Mouse (Mus musculus): Measurements from ENCODE around the gene Sidt2. TPM values are rescaled to one million over a fixed set of nuclear protein-coding genes. Genes with fewer than 3 reads are reported as not detected.

The Sidt2 gene
- polyA plus RNA-seq (2015; fragmentation: Nextera tagmentation; extraction: Ambion mirVana), result 44.7 and 50.0 TPM in 2 replicates

DNA sequence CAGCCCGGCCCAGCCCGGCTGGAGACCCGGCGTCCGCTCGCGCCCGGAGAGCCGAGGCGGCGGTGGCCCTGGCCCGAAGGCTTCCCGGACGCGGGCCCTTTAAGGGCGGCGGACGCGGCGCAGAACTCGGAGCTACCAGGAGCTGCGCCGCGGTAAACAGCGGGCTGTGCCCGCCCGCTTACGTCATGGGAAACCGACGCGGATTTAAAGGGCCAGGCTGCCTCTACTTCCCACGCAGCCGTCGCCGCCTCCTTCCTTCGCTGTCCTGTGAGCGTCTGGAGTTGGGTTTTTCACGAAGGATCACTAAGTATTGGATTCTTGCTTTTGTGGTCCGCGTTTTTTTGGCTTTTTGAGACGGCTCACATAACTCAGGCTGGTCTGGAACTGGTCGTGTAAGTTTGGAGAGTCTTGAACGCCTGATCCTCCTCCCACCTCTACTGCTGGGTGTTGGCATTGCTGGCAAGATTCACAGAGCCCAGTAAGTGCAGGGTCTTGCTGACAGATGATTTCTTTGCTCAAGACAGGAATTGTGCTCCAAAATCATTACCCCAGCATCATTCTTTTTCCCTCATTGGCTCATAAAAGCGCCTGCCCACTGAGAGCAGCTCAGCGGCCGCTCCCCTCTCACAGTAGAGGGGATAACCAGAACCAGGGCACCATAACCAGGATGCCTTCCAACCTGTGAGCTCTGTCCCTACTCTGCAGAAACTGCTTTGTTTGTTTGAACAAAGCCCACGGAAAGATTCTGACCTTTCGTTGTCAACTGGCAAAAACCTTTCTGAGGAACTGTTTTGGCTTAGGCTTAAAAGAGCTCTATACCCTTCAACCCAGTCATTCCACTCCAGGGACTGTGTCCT is at the start of gene Sidt2:
TSS of gene Sidt2 (minus strand) at position 152 of the 857 bp plus-strand sequence.
- Histone ChIP-seq H3K36me3 (ENCODE audit: control insufficient read depth, insufficient read depth, low read length) (peaks cover 6% of the 10 kb centered on the region; the same call in 1 of the 2 replicates), H3K9ac (ENCODE audit: low read depth, low read length) (peak within 1 kb of the TSS; percentile 93), H3K9me3 (replicated peaks; ENCODE audit: control insufficient read depth, low read length, poor library complexity, severe bottlenecking) (no peaks in the 10 kb centered on the region), H3K4me2 (ENCODE audit: low read length) (peak within 1 kb of the TSS; percentile 97), H3K27ac (ENCODE audit: low read length) (peak within 1 kb of the TSS; percentile 83), H3K4me3 (ENCODE audit: low read depth, low read length) (peak within 1 kb of the TSS; percentile 90), H3K27me3 (ENCODE audit: control insufficient read depth, insufficient read depth, low read depth, low read length) (no peaks in the 10 kb centered on the region), H3K4me1 (ENCODE audit: control insufficient read depth, insufficient read depth, low read length) (peaks cover 21% of the 10 kb centered on the region)
- 2% methylated on average over 37 of the region's 48 CpGs for WGBS
- peak; percentile 98 for ATAC-seq

DNA sequence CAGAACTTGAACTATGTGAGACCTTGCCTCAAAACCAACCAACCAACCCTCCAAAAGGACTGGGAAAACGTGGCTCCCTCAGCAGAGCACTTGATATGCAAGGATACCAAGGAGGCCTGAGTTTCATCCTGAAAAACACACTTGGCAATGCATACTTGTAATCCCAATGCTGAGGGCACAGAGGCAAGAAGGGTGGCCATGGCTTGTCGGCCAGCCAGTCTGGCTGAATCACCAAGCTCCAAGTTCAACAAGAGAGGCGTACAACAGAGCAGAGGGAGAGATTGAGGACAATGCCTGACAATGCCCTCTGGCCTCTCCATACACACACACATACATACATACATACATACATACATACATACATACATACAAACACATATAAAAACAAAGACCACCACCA is 49.5 kb upstream of the Sidt2 start:
- Histone ChIP-seq H3K4me1 (ENCODE audit: control insufficient read depth, insufficient read depth, low read length) (no peaks in the 10 kb centered on the region), H3K27me3 (ENCODE audit: control insufficient read depth, insufficient read depth, low read depth, low read length) (no peaks in the 10 kb centered on the region), H3K4me3 (ENCODE audit: low read depth, low read length) (no peak overlapping the region), H3K36me3 (ENCODE audit: control insufficient read depth, insufficient read depth, low read length) (no peaks in the 10 kb centered on the region), H3K9ac (ENCODE audit: low read depth, low read length) (no peak overlapping the region), H3K27ac (ENCODE audit: low read length) (no peak overlapping the region), H3K9me3 (replicated peaks; ENCODE audit: control insufficient read depth, low read length, poor library complexity, severe bottlenecking) (no peaks in the 10 kb centered on the region), H3K4me2 (ENCODE audit: low read length) (no peak overlapping the region)
- 66% methylated on average over 3 of the region's 3 CpGs for WGBS
- ATAC-seq, result no peak

DNA sequence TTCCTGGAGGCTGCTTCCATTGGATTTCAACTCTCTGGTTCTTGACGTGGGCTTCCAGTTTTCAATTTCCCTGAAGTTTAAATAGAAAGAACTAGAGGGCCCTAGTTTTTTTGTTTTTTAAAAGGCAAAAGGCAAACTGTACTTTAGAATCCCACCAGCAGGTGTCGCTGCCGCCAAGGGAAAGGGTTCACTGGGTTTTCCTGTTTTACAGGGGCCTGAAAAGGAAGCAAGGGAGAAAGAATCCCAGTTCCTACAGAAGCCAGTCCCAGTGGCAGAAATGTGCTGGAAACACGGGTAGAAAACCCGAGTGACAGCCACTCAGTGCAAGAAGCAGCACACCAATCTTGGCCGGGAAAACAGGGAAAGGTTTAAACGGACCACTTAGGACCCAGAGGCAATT is 48.7 kb upstream of the Sidt2 start:
- Histone ChIP-seq H3K4me3 (ENCODE audit: low read depth, low read length) (no peak overlapping the region), H3K27ac (ENCODE audit: low read length) (no peak overlapping the region), H3K9ac (ENCODE audit: low read depth, low read length) (no peak overlapping the region), H3K27me3 (ENCODE audit: control insufficient read depth, insufficient read depth, low read depth, low read length) (no peaks in the 10 kb centered on the region), H3K4me1 (ENCODE audit: control insufficient read depth, insufficient read depth, low read length) (no peaks in the 10 kb centered on the region), H3K9me3 (replicated peaks; ENCODE audit: control insufficient read depth, low read length, poor library complexity, severe bottlenecking) (no peaks in the 10 kb centered on the region), H3K36me3 (ENCODE audit: control insufficient read depth, insufficient read depth, low read length) (no peaks in the 10 kb centered on the region), H3K4me2 (ENCODE audit: low read length) (no peak overlapping the region)
- no peak for ATAC-seq
- WGBS, result 7% methylated on average over 7 of the region's 7 CpGs

DNA sequence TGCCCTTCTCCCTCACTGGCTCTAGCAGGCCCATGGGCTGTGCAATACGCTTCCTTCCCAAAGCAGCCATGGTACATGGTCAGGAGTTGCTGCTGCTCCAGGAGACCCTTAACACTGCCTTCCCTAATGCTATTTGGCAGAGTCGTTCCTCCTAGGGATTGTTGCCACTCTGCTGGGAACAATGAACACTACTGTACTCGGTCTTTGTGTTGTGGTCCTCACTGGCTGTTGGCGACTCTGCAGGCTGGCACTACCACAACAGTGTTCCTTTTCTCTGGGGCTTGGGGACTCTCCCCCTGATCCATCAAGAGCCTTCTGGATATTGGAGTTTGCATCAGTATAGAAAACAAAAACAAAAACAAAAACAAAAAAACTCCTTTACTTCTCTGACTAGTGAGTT is 44.0 kb upstream of the Sidt2 start:
- Histone ChIP-seq H3K4me1 (ENCODE audit: control insufficient read depth, insufficient read depth, low read length) (no peaks in the 10 kb centered on the region), H3K27ac (ENCODE audit: low read length) (no peak overlapping the region), H3K36me3 (ENCODE audit: control insufficient read depth, insufficient read depth, low read length) (no peaks in the 10 kb centered on the region), H3K4me2 (ENCODE audit: low read length) (no peak overlapping the region), H3K27me3 (ENCODE audit: control insufficient read depth, insufficient read depth, low read depth, low read length) (no peaks in the 10 kb centered on the region), H3K9me3 (replicated peaks; ENCODE audit: control insufficient read depth, low read length, poor library complexity, severe bottlenecking) (no peaks in the 10 kb centered on the region), H3K9ac (ENCODE audit: low read depth, low read length) (no peak overlapping the region), H3K4me3 (ENCODE audit: low read depth, low read length) (no peak overlapping the region)
- no peak for ATAC-seq
- WGBS, result 69% methylated on average over 4 of the region's 4 CpGs

DNA sequence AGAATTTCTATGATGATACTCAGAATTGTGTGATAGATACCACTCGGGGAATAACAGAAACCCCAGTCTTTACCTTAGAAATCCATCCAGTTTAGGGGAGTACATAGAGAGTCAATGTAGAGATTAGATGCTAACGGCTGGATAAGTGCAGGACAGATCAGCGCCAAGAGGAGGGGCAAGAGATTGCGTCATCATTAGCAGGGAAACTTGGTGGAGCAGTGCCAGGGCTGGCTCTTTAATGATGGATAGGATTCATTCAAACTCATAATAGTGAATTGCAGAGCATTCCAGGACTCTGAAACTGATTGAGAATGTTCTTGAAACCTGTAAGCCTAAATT is 30.1 kb upstream of the Sidt2 start:
- H3K36me3 ChIP-seq (ENCODE audit: control insufficient read depth, insufficient read depth, low read length), result no peaks in the 10 kb centered on the region
- peak overlapping the region; percentile 97 for H3K4me3 ChIP-seq (ENCODE audit: low read depth, low read length)
- H3K9ac ChIP-seq (ENCODE audit: low read depth, low read length), result peak overlapping the region; percentile 97
- peaks cover 29% of the 10 kb centered on the region for H3K4me1 ChIP-seq (ENCODE audit: control insufficient read depth, insufficient read depth, low read length)
- H3K4me2 ChIP-seq (ENCODE audit: low read length), result peak overlapping the region; percentile 55
- no peaks in the 10 kb centered on the region for H3K9me3 ChIP-seq (replicated peaks; ENCODE audit: control insufficient read depth, low read length, poor library complexity, severe bottlenecking)
- peak overlapping the region; percentile 94 for H3K27ac ChIP-seq (ENCODE audit: low read length)
- peak; percentile 84 for ATAC-seq
- WGBS, result 1% methylated on average over 4 of the region's 4 CpGs
- no peaks in the 10 kb centered on the region for H3K27me3 ChIP-seq (ENCODE audit: control insufficient read depth, insufficient read depth, low read depth, low read length)

DNA sequence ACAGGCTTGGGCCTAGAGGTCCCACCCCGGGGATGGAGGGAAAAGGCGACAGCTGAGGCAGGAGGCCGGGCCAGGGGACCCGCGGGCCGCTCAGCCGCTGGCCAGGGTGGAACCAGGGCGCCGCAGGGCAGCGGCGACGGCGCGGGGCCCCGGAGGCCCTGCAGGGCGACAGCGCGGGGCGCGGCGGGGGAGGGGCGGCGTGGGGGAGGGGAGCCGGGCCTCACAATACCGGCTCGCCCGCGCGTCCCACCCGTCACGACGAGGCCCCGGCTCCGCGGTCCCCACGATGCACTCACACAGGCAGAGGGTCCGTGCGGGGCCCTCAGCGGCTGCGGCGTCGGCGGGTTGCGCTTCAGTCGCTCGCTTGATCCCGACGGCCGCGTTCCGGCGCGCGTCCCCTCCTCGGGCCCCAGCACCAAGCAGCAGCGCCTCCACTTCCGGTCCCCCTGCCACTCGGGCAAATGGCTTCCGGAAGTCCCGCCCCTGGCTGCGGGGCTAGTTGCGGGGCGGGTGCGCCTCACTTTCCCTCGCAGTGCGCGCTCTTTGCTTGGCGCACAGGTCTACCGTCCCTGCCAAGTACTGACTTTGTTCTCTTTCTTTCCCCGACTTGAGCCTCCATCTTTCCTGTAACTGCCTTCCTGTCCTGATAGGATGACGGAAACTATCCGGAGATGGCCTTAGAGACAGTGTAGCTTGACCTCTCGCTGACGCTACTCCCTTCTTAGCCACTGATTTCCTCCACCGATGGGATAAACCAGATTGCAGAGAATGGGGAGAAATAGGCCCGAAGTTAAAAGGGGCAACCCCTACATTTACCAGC is 29.6 kb upstream of the Sidt2 start:
- H3K27ac ChIP-seq (ENCODE audit: low read length), result peak overlapping the region; percentile 94
- WGBS, result 0% methylated on average over 48 of the region's 76 CpGs
- no peaks in the 10 kb centered on the region for H3K36me3 ChIP-seq (ENCODE audit: control insufficient read depth, insufficient read depth, low read length)
- H3K4me1 ChIP-seq (ENCODE audit: control insufficient read depth, insufficient read depth, low read length), result peaks cover 30% of the 10 kb centered on the region
- peak overlapping the region; percentile 98 for H3K4me2 ChIP-seq (ENCODE audit: low read length)
- ATAC-seq, result peak; percentile 94
- peak overlapping the region; percentile 97 for H3K9ac ChIP-seq (ENCODE audit: low read depth, low read length)
- H3K4me3 ChIP-seq (ENCODE audit: low read depth, low read length), result peak overlapping the region; percentile 97
- H3K9me3 ChIP-seq (replicated peaks; ENCODE audit: control insufficient read depth, low read length, poor library complexity, severe bottlenecking), result no peaks in the 10 kb centered on the region
- no peaks in the 10 kb centered on the region for H3K27me3 ChIP-seq (ENCODE audit: control insufficient read depth, insufficient read depth, low read depth, low read length)

DNA sequence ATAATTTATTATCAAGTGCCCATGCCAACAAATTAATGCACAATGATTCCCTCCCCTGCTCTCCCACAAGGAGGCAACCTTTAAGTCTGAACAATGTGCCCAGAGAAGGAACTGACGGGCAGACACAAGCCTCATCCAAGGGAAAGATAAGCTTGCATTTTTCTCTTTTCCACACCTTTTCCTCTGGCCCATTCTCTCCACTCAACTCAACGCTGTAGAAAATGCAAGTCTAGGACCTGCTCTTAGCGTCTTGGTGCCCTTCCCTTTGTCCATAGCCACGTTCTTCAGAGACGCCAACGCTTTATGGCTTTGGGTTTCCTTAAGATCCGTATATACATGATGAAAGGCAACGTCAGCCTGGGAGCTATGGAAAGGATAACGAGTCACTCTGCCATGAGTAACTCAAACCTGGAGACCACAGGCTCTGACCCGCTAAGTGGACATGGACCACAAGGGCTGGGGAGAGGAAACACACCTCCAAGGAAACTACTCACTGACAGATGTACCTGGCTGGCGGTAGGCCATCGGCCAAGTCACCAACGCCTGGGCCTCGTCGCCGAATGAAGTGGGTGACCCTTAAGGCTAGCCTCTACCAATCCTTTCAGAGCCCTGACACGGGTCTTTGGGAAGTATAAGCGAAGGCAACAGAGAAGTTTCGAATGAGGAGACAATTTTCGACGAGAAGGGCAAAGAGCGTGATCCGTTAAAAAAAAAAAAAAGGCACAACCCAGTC is 28.8 kb upstream of the Sidt2 start:
- H3K4me1 ChIP-seq (ENCODE audit: control insufficient read depth, insufficient read depth, low read length), result peaks cover 30% of the 10 kb centered on the region
- no peak for ATAC-seq
- no peaks in the 10 kb centered on the region for H3K36me3 ChIP-seq (ENCODE audit: control insufficient read depth, insufficient read depth, low read length)
- under 1% methylated on average over 23 of the region's 23 CpGs for WGBS
- H3K4me2 ChIP-seq (ENCODE audit: low read length), result peak overlapping the region; percentile 98
- peak overlapping the region; percentile 97 for H3K4me3 ChIP-seq (ENCODE audit: low read depth, low read length)
- no peaks in the 10 kb centered on the region for H3K27me3 ChIP-seq (ENCODE audit: control insufficient read depth, insufficient read depth, low read depth, low read length)
- no peaks in the 10 kb centered on the region for H3K9me3 ChIP-seq (replicated peaks; ENCODE audit: control insufficient read depth, low read length, poor library complexity, severe bottlenecking)
- H3K9ac ChIP-seq (ENCODE audit: low read depth, low read length), result peak overlapping the region; percentile 97
- peak overlapping the region; percentile 94 for H3K27ac ChIP-seq (ENCODE audit: low read length)

DNA sequence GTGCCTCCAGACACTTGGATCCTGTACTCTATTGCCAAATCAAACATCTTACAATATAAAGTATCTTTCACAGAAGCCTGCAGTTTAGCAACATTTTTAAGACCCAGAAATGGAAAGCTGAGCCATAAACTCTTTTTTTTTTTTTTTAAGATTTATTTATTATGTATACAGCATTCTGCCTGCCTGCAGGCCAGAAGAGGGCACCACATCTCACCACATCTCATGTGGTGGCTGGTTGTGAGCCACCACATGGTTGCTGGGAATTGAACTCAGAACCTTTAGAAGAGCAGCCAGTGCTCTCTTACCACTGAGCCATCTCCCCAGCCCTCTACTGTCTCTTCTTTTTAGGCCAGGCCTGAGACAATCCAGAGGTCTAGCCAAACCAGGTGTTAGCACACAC is 26.3 kb upstream of the Sidt2 start:
- no peaks in the 10 kb centered on the region for H3K27me3 ChIP-seq (ENCODE audit: control insufficient read depth, insufficient read depth, low read depth, low read length)
- no peak overlapping the region for H3K4me3 ChIP-seq (ENCODE audit: low read depth, low read length)
- H3K9me3 ChIP-seq (replicated peaks; ENCODE audit: control insufficient read depth, low read length, poor library complexity, severe bottlenecking), result no peaks in the 10 kb centered on the region
- no peak overlapping the region for H3K27ac ChIP-seq (ENCODE audit: low read length)
- 0 out of 2 replicates have a peak, but pooled peaks cover 4% of the 10 kb centered on the region for H3K36me3 ChIP-seq (ENCODE audit: control insufficient read depth, insufficient read depth, low read length)
- H3K4me2 ChIP-seq (ENCODE audit: low read length), result no peak overlapping the region
- peaks cover 33% of the 10 kb centered on the region for H3K4me1 ChIP-seq (ENCODE audit: control insufficient read depth, insufficient read depth, low read length)
- no peak overlapping the region for H3K9ac ChIP-seq (ENCODE audit: low read depth, low read length)
- no peak for ATAC-seq
